Mouse (Mus musculus) fibroblast of lung, adult 2 months (primary cell): Measurements from ENCODE around the gene Itpa.
"Not testable (repeated sequence)": the region's sequence is repeated elsewhere in the genome, so short reads cannot be mapped to it uniquely, and the experiment has no call there.

Experiments used
- DNase-seq: peaks from one replicate; pipeline ENCODE4 v3.0.0-alpha.2; 2011; ENCODE audit warnings: low read depth

The Itpa gene

DNA sequence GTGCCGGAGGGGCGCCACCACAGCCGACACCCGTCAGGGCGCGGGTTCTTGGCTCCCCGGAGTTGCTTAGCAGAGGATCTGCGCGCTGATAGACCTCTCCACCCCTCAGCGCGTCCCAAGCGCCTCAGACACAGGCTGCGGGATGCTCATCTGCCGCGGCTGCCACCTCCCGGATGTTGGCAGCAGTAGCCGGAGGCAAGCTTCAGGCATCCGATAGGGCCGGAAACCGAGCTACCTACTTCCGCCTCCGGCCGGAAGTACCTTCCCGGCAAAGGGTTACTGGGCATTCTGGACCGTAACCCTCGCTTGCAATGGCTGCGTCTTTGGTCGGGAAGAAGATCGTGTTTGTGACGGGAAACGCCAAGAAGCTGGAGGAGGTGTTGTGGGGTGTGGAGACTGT is at the start of gene Itpa:
Gene Itpa, plus strand, starts transcription at position 52 of the 400 bp plus-strand sequence.
- peak; percentile 51 for DNase-seq

- no peak for DNase-seq
Observed at GRCm38 (mm10) chr2:130618972-130619371, 48.4 kb upstream of the Itpa start.

DNA sequence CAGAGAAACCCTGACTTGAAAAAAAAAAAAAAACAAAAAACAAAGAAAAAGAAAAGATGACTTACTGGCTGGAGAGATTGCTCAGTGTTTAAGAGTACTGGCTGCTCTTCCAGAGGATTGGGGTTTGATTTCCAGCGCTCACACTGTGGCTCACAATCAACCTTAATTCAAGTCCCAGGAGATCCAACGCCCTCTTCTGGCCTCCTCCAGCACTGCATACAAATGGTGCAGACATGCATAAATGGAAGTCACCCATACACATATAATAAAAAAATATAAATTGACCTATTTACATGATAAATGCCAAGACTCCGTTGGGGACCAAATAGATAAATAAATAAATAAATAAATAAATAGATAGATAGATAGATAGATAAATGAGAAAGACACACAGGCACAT is 39.0 kb upstream of the Itpa start:
- DNase-seq: no peak

DNA sequence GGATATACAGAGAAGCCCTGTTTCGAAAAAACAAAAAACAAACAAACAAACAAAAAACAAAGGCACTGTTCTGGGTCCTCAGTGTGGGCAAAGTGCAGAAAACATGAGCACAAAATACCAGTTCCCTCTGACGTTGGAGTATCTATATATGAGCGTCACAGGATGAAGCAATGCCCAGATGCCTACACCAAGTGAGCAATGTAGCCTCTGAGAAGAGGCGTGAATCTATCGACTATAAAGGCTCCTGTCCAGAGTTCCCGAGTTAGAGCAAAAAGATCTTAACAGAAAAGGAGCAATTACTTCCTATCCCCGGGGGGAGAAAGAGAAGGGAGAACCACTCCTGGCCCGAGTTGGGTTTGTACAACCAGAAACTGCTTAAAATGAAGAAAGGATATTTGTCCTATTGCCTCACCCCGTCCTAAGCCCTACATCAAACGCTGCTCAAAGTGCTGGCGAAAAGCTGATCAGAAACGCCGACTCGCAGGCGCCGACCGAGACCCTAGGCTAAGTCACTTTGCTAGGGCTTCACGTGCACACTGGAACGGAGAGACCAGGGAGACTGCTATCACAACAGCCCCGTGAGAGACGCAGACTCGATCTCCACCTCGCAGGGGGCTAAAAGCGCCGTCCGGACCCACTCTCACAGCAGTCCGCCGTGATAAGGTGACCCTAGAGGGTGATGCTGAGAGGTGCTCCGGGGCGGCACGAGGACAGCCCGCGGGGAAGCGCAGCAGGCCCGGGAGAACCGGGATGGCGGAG is 38.2 kb upstream of the Itpa start:
- no peak for DNase-seq

- peak; percentile 58 for DNase-seq
Observed at GRCm38 (mm10) chr2:130629839-130630203, 37.6 kb upstream of the Itpa start, which contains the start of the genes Fastkd5 and Ubox5. TSS of gene Fastkd5 (minus strand) at chr2:130630027. TSS of gene Ubox5 (minus strand) at chr2:130630038.

DNA sequence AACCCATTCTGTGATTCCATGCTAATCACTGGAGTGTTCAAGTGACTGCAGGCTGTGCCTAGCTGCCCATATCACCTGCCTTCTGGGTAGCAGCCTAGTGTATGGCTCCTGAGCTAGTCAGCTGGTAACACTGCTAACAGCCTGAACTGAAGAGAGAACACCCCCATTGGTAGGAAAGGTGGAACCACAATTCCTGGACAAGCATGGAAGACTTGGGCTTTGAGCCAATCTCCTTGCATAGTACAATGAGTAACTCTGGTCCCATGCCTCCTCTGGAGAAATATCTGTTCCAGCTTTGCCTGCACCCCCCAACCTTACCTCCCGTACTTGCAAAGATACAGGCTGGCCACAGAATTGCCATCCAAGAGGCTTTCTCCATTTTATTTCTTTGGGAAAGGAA is 35.0 kb upstream of the Itpa start:
- DNase-seq: no peak

- no peak for DNase-seq
Observed at GRCm38 (mm10) chr2:130632887-130633675, 34.3 kb upstream of the Itpa start.

DNA sequence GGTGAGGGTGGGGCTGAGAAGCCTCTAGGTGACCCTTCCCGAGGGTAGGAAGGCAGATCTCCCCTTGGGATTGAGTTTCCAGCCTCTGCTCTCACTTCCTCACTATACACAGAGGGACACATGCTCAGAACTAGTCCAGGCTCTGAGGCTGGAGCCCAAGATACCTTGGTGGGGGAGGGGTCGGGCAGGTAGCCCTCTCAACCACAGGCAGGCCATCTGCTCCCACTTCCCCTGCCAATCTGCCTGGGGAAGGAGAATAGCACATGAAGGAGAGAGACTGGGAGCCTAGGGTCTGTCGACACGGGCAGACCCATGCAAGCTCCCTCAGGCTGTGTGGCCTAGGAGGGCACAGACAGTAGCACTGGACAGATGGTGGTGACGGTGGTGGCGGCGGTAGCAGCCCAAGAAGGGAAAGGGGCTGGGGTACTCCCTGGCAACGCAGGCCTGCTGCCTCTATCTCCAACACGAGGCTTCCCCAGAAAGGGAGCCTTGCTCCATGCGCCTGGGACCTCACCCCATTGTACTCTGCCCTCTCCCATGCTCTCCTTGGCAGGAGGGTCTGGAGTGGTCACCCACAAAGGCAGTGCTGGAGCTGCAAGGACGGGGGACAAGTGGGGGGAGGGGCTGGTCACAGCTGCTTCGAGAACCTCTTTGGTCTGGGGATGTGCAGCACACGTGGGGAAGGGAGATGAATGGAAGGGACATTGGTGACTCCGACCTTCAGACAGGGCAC is 33.2 kb upstream of the Itpa start:
- DNase-seq: no peak

DNA sequence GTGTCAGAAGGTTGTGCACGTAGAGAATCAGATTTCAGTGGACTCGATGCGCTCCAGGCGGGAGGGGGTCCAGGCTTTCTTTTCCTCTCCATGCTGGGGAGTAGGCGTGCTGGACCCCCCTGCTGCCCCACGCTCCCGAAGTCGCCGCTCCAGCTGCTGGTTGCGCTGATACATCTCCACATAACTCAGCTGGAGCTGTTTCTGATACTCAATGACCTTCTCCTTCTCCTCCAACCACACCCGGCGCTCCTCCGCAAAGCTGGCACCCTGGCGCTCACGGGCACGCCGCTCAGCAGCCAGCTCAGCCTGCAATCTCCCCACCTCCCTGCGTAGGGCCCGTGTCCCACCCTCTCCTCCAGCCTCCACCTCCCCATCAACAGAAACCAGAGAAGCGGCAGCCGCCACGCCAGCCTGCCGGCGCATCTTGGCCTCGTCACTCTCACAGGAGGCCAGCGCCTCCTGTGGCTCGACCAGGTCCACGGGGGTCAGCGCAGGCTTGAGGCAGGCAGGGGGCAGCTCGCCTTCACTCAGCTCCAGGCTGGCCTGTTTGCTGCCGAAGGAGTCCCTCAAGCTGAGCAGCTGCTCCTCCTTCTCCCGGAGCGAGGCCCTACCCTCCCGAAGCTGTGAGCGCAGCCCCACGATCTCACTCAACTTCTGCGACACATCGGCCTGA is 32.5 kb upstream of the Itpa start:
- no peak for DNase-seq

GRCm38 (mm10) chr2:130635847-130636246 is 31.6 kb upstream of the Itpa start:
- no peak for DNase-seq

DNA sequence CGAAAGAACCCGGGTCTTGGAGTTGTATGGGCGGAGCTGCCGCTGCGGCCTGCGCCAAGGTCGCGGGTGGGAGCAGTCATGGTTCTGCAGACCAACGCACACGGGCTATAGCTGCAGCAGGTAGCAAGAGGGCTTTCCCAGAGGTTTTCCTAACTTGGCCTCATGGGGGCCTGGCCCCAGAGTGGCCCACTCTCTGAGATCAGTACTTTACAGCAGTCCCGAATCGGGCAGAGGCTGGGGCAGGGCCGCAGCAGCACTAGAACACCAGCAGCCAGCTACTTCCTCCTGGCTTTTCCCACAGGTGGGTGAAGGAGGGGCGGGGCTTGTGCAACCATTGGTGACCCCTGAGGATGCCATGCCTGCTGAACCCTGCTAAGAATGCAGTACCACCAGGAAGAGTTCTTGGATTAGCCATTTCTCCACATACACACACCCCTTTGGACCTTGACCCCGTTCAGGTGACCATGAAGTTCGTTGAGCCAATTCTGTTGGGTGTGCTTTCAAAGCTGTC is 29.3 kb upstream of the Itpa start:
- no peak for DNase-seq

DNA sequence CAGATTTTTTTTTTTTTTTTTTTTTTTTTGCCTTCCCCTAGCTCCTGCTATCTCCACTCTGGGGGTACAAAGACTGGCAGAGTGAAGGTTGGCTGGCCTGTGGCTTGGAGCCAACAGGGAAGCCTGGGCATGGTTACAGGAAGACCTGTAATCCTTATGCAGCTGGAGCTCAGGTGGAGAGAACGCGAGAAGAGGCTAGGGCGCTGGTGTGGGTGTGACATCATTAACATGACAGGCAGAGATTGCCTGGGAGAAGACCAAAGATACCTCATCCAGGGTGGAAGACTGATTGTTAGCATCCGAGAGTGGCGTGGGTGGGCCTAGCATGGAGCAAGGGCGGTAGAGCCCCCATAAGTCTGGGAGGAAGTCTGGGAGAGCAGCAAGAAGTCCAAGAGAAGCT is 28.1 kb upstream of the Itpa start:
- DNase-seq: no peak

GRCm38 (mm10) chr2:130641351-130642025 is 25.9 kb upstream of the Itpa start:
- no peak for DNase-seq

DNA sequence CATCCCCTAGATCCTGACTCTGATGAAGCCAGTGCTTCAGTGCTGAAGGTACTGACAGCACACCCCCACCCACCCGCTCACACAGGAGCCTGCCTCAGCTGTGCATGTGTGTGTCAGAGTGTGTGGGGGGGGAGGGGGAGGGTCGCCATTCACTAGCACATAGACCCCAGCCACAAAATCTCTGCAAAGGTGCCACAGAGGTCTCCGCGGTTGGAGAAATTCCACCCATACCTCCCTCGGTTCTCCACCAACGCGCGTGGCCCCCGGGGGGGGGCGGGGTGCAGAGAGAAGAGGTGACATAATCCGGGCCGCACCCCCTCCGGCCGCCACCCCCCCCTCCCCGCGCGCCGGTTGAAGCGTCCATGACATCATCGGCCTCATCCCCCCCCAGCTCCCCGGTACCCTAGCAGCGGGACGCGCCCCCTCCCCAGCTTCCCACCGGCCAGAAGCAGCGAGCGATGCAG is 25.2 kb upstream of the Itpa start:
- no peak for DNase-seq

GRCm38 (mm10) chr2:130642684-130643369 is 24.6 kb upstream of the Itpa start, which contains the start of gene Lzts3:
TSS of gene Lzts3 (minus strand) at chr2:130642803.
- DNase-seq: peak; percentile 39

GRCm38 (mm10) chr2:130645198-130645597 is 22.2 kb upstream of the Itpa start:
- DNase-seq: no peak

- DNase-seq: not testable (repeated sequence)
Observed at GRCm38 (mm10) chr2:130649028-130649427, 18.4 kb upstream of the Itpa start.

- no peak for DNase-seq
Observed at GRCm38 (mm10) chr2:130653303-130653702, 14.1 kb upstream of the Itpa start.

DNA sequence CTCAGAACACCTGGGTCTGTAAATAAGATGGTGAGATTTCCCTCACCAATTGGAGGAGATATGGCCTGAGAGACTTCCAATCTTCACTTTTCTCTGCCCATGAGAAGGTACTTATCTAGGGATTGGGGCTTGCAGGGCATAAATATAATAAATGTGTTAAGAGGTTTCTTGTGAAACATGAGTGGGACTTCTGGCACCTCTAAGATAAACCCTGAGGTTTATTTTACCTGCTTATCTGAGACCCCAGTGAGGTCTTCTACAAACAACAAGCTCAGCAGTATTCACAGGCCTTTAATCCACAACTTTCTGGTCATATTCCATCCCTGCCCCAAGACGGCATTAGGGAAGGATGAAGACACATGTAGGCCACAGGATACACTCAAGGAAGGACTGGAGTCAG is 13.7 kb upstream of the Itpa start:
- no peak for DNase-seq

GRCm38 (mm10) chr2:130655660-130656339 is 11.6 kb upstream of the Itpa start:
- no peak for DNase-seq
